In the genomic region with DNA sequence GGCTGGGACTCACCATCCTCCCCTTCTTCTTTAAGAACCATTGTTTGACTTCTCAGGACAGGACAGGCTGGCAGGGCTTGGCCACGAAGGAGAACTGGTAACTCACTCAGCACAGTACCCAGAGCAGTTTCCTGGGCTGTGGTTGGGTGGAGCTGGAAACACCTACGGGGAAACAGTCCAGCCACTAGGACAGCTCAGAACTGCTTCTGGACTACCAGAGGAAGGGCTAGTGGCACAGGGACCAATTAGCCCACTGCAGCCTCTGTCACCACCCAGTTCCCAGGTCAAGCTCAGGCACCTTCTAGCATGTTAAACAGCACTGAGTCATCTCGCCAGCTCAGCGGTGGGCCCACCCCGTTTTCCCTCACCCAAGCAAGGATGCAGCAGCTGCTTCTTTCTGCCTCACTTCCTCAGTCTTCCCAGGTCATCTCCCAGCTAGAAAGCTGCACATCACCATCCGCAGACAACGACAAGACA, we compare ENCODE assay signal across 9 mouse cellular contexts. TPM values are rescaled to one million over a fixed set of nuclear protein-coding genes. Genes with fewer than 3 reads are reported as not detected.
DNase-seq lines count a peak whose midpoint lies in the region; ATAC-seq and TF ChIP-seq lines count a peak whose summit lies in the region.
"Had no signal": no experiment of that assay in that cellular context is flagged by ENCODE, and none has a peak within 500 bp of the region (broad histone marks: within the 10 kb centered on the region; RNA-seq: fewer than 3 reads in every experiment).

No protein-coding gene starts in this region.

- H3K27me3 ChIP-seq in limb, embryonic 15.5 days: no peaks in the 10 kb centered on the region

- H3K9ac ChIP-seq in limb, embryonic 15.5 days: no peak overlapping the region

- H3K4me2 ChIP-seq in limb, embryonic 15.5 days: no peak overlapping the region

- WGBS in limb, embryonic 15.5 days: 64% methylated on average over 7 of the region's 7 CpGs

- DNase-seq in gastrocnemius, adult 2 months: peak; percentile 47
- no peak for DNase-seq in gastrocnemius, postnatal 25 days
- DNase-seq in urinary bladder, postnatal 25 days (ENCODE audit: low spot score): peak; percentile 36
- no peak for DNase-seq in urinary bladder, adult 2 months (ENCODE audit: low spot score)
- DNase-seq in neural tube, embryonic 10.5 days (ENCODE audit: extremely low spot score, low spot score): no peak
- no peak for DNase-seq in layer of hippocampus, postnatal 25 days (ENCODE audit: extremely low spot score in 1 of 2, low spot score in 1 of 2)
- no peak for DNase-seq in right cerebral cortex, postnatal 14 days

- peaks cover 66% of the 10 kb centered on the region for H3K4me1 ChIP-seq in limb, embryonic 15.5 days

- H3K36me3 ChIP-seq in limb, embryonic 15.5 days: no peaks in the 10 kb centered on the region
- H3K36me3 ChIP-seq: G1E had no signal

- H3K9me3 ChIP-seq in limb, embryonic 15.5 days: no peaks in the 10 kb centered on the region
- H3K9me3 ChIP-seq: G1E had no signal

- H3K27ac ChIP-seq in gastrocnemius, adult 2 months: peak overlapping the region; percentile 85
- peak overlapping the region; percentile 18; the same call in 1 of the 2 replicates for H3K27ac ChIP-seq in limb, embryonic 15.5 days

- TF ChIP-seq CTCF in gastrocnemius, adult 2 months (IDR thresholded peaks at IDR 0.05): no peak

- ATAC-seq in limb, embryonic 15.5 days (ENCODE audit: insufficient number of reproducible peaks, low FRiP score, low TSS enrichment, low read depth): no peak

- peak overlapping the region; percentile 55 for H3K4me3 ChIP-seq in gastrocnemius, adult 2 months
- H3K4me3 ChIP-seq in limb, embryonic 15.5 days: no peak overlapping the region

- intact Hi-C loops in gastrocnemius, adult 2 months (cut with DNase I): no loop called here

RNA-seq across cellular contexts. Expression of a gene that starts 35.7 kb away (rescaled TPM):
- total RNA-seq in gastrocnemius, adult 2 months (2021): 10 to 100 TPM; 28.6 to 49.6 TPM
- total RNA-seq in gastrocnemius, postnatal 25 days (2021): 10 to 100 TPM; 30.0 to 32.3 TPM
- 21.0 and 23.2 TPM in 2 replicates for polyA plus RNA-seq in urinary bladder, adult 2 months (2012; rRNA removed)
- polyA plus RNA-seq in limb, embryonic 15.5 days (2015; fragmentation: Nextera tagmentation; extraction: Ambion mirVana): 16.1 and 16.2 TPM in 2 replicates
- 10 to 100 TPM; 96.3 to 99.2 TPM for total RNA-seq in layer of hippocampus, postnatal 25 days (2021)

Comparison
In these comparisons a context has a peak if more than half of its experiments do, and no peak if none do; other contexts are left out.
1. DNase-seq: peak in gastrocnemius, adult 2 months (single experiment) and urinary bladder, postnatal 25 days (single experiment); none in gastrocnemius, postnatal 25 days (single experiment), urinary bladder, adult 2 months (single experiment), neural tube, embryonic 10.5 days (single experiment), layer of hippocampus, postnatal 25 days (0 of 2) and right cerebral cortex, postnatal 14 days (single experiment).